Mouse (Mus musculus): ENCODE results near the gene Upf3b. TPM values are rescaled to one million over a fixed set of nuclear protein-coding genes. Genes with fewer than 3 reads are reported as not detected.

The Upf3b gene
- polyA plus RNA-seq, 1 experiment from 2014 or later = 33.6 TPM

DNA sequence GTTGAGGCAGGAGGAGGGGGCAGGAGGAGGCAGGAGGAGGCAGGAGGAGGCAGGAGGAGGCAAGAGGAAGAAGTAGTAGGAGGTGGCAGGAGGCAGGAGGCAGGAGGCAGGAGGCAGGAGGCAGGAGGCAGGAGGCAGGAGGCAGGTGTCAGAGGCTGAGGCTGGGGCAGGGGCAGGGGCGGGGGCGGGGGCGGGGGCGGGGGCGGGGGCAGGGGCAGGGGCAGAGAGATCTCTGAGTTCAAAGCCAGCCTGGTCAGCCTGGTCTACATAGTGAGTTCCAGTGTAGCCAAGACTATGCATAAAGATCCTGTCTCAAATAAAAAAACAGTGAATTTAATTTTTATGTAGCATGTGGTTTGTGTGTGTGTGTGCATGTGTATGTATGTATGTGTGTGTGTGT, 7.0 kb upstream of the Upf3b start:
- H3K4me2 ChIP-seq (ENCODE audit: low read depth, low read length) = no peak overlapping the region
- no peak overlapping the region for H3K27ac ChIP-seq (ENCODE audit: low read depth, low read length)
- H3K9me3 ChIP-seq (ENCODE audit: control insufficient read depth, low read length) = no peaks in the 10 kb centered on the region
- no peak for ATAC-seq (ENCODE audit: low read depth)
- no peak overlapping the region for H3K4me3 ChIP-seq (ENCODE audit: low read depth, low read length)
- H3K4me1 ChIP-seq (ENCODE audit: control insufficient read depth, insufficient read depth, low read length) = no peaks in the 10 kb centered on the region
- no CpG with 5 or more reads among the region's 5 CpGs for WGBS
- H3K27me3 ChIP-seq (ENCODE audit: control insufficient read depth, insufficient read depth, low read length) = no peaks in the 10 kb centered on the region
- H3K36me3 ChIP-seq (ENCODE audit: control insufficient read depth, insufficient read depth, low read length) = no peaks in the 10 kb centered on the region
- H3K9ac ChIP-seq (replicated peaks; ENCODE audit: low read depth, low read length) = no peak overlapping the region

DNA sequence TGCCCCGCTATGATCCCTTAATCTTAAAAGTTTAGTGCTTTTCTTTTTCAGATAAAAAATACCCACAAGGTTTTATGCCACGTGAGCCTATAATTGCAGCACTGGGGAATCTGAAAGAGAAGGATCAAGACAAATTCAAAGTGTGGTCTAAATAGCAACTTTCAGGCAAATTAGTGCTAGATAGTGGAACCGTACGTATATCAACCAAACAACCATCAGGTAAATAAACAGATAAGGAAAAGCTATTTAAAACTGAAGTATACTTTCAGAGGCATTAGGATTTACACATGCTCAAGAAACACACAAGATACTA, 715 bp upstream of the Upf3b start:
- H3K9ac ChIP-seq (replicated peaks; ENCODE audit: low read depth, low read length) = no peak overlapping the region
- H3K4me2 ChIP-seq (ENCODE audit: low read depth, low read length) = no peak overlapping the region
- 80% methylated on average over 4 of the region's 4 CpGs for WGBS

DNA sequence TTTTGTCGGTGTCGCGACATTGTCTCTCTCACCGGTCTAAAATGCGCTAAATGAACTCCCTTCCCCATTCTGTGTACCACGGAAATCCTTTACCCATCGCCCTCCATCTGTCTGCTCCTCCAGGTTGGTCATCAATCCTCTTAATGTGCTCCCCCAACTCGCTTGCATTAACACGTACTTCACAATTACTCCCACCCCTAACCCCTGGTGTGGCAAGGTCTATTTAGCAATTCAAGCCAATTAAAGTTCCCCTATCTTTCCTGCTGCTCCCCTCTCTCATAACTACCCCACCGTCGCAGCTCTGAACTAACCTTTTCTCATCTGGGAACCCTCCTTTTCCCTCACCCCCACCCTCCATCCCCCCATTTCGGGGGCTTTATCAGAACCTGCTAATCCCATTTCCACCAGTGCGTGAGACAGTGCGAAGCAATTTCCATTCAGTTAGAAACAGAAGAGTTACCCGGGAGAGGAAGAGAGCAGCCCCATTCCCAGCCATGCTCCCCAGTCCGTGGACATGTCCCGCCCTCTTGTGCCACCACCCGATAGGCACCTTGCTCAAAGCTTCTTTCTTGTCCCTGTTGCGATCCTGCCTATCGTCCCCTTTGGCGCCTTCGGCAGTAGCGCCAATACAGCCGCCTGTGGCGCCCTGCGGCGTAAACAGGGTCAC, 463 bp downstream of the Upf3b start:
- peak overlapping the region; percentile 84 for H3K27ac ChIP-seq (ENCODE audit: low read depth, low read length)
- WGBS = 12% methylated on average over 27 of the region's 27 CpGs
- H3K4me2 ChIP-seq (ENCODE audit: low read depth, low read length) = peak overlapping the region; percentile 54
- peak; percentile 79 for ATAC-seq (ENCODE audit: low read depth)
- H3K4me3 ChIP-seq (ENCODE audit: low read depth, low read length) = peak overlapping the region; percentile 47
- H3K27me3 ChIP-seq (ENCODE audit: control insufficient read depth, insufficient read depth, low read length) = no peaks in the 10 kb centered on the region
- no peaks in the 10 kb centered on the region for H3K4me1 ChIP-seq (ENCODE audit: control insufficient read depth, insufficient read depth, low read length)
- H3K36me3 ChIP-seq (ENCODE audit: control insufficient read depth, insufficient read depth, low read length) = no peaks in the 10 kb centered on the region
- peak overlapping the region; percentile 51 for H3K9ac ChIP-seq (replicated peaks; ENCODE audit: low read depth, low read length)
- H3K9me3 ChIP-seq (ENCODE audit: control insufficient read depth, low read length) = no peaks in the 10 kb centered on the region

More for the DNA sequence above, 715 bp upstream of the Upf3b start:
- Histone ChIP-seq H3K27ac (ENCODE audit: low read depth, low read length) (no peak overlapping the region), H3K27me3 (ENCODE audit: control insufficient read depth, insufficient read depth, low read length) (no peaks in the 10 kb centered on the region), H3K9me3 (ENCODE audit: control insufficient read depth, low read length) (no peaks in the 10 kb centered on the region), H3K4me3 (ENCODE audit: low read depth, low read length) (no peak overlapping the region), H3K4me1 (ENCODE audit: control insufficient read depth, insufficient read depth, low read length) (no peaks in the 10 kb centered on the region), H3K36me3 (ENCODE audit: control insufficient read depth, insufficient read depth, low read length) (no peaks in the 10 kb centered on the region)
- ATAC-seq (ENCODE audit: low read depth) = no peak

DNA sequence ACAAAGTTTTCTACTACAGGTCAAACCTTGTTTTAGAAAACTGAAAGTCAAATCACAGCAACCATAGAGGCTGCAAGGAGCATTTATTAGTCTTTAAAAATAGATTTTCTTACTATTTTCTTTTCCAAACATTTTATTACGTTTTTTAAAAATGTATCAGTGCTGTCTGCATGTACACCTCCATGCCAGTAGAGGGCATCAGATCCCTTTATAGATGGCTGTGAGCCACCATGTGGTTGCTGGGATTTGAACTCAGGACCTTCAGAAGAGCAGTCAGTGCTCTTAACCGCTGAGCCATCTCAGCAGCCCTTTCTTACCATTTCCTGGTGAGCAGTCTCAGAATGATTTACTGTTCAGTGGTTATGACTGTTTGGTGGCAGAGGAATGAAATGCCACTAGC, 6.3 kb downstream of the Upf3b start:
- H3K4me1 ChIP-seq (ENCODE audit: control insufficient read depth, insufficient read depth, low read length) = no peaks in the 10 kb centered on the region
- no peaks in the 10 kb centered on the region for H3K9me3 ChIP-seq (ENCODE audit: control insufficient read depth, low read length)
- no peaks in the 10 kb centered on the region for H3K36me3 ChIP-seq (ENCODE audit: control insufficient read depth, insufficient read depth, low read length)
- no peak overlapping the region for H3K4me3 ChIP-seq (ENCODE audit: low read depth, low read length)
- H3K27me3 ChIP-seq (ENCODE audit: control insufficient read depth, insufficient read depth, low read length) = no peaks in the 10 kb centered on the region
- H3K27ac ChIP-seq (ENCODE audit: low read depth, low read length) = no peak overlapping the region
- H3K4me2 ChIP-seq (ENCODE audit: low read depth, low read length) = no peak overlapping the region
- no peak overlapping the region for H3K9ac ChIP-seq (replicated peaks; ENCODE audit: low read depth, low read length)
- WGBS = 80% methylated on average over 2 of the region's 2 CpGs
- no peak for ATAC-seq (ENCODE audit: low read depth)

DNA sequence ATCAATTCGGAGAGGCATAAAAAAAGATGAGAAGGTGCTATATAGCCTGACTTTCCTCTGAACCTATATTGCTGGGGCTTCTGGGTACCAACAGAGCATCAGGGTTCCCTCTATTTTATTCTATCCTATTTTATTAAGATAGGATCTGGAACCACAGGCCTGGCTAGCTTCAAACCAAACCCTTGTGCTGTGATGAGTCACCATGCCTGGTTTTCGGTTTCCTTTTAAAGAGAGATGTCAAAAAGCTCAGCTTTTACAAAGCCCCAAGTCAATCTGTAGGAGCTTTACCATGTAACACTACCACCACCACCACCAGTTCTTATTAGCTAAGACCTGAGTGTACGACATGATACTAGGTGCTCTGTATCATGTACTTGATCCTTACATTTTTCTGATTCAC, 11.4 kb downstream of the Upf3b start:
- no peaks in the 10 kb centered on the region for H3K9me3 ChIP-seq (ENCODE audit: control insufficient read depth, low read length)
- 0 out of 2 replicates have a peak, but pooled peaks cover 3% of the 10 kb centered on the region for H3K36me3 ChIP-seq (ENCODE audit: control insufficient read depth, insufficient read depth, low read length)
- 95% methylated on average over 3 of the region's 3 CpGs for WGBS
- H3K9ac ChIP-seq (replicated peaks; ENCODE audit: low read depth, low read length) = no peak overlapping the region
- H3K4me3 ChIP-seq (ENCODE audit: low read depth, low read length) = no peak overlapping the region
- H3K27ac ChIP-seq (ENCODE audit: low read depth, low read length) = no peak overlapping the region
- H3K4me2 ChIP-seq (ENCODE audit: low read depth, low read length) = no peak overlapping the region
- ATAC-seq (ENCODE audit: low read depth) = no peak
- no peaks in the 10 kb centered on the region for H3K27me3 ChIP-seq (ENCODE audit: control insufficient read depth, insufficient read depth, low read length)
- H3K4me1 ChIP-seq (ENCODE audit: control insufficient read depth, insufficient read depth, low read length) = no peaks in the 10 kb centered on the region

DNA sequence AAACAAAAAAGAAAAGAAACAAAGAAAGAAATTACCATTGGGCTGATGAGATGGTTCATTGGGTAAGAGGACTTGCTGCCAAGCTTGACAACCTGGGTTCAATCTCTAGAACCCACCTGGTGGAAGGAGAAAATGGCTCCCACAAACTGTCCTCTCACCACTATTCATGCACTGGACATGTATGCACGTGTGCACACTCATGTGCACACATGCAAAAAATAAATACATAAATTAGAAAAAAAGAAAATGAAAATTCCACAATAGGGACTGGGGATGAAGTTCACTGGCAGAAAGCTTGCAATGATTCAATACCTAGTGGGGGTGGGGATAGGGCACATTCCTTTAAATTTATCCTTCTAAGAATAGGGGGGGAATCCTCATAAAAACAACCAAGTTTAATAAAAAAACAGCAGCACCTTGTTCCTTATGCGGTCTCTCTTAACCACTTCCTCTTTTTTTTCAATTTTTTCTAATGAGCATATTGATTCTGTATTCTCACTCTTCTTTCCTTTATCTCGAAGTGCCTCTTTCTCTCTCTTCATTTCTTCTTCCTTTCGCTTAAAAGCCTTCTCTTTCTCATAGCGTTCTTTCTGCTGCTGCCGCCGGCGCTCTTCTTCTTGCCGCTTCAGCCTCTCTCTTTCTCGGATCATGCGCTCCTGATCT, 14.9 kb downstream of the Upf3b start:
- no peak overlapping the region for H3K27ac ChIP-seq (ENCODE audit: low read depth, low read length)
- H3K9me3 ChIP-seq (ENCODE audit: control insufficient read depth, low read length) = no peaks in the 10 kb centered on the region
- no peaks in the 10 kb centered on the region for H3K27me3 ChIP-seq (ENCODE audit: control insufficient read depth, insufficient read depth, low read length)
- H3K4me2 ChIP-seq (ENCODE audit: low read depth, low read length) = no peak overlapping the region
- H3K9ac ChIP-seq (replicated peaks; ENCODE audit: low read depth, low read length) = no peak overlapping the region
- H3K36me3 ChIP-seq (ENCODE audit: control insufficient read depth, insufficient read depth, low read length) = 0 out of 2 replicates have a peak, but pooled peaks cover 3% of the 10 kb centered on the region
- WGBS = 94% methylated on average over 11 of the region's 11 CpGs
- H3K4me3 ChIP-seq (ENCODE audit: low read depth, low read length) = no peak overlapping the region
- no peak for ATAC-seq (ENCODE audit: low read depth)
- no peaks in the 10 kb centered on the region for H3K4me1 ChIP-seq (ENCODE audit: control insufficient read depth, insufficient read depth, low read length)

DNA sequence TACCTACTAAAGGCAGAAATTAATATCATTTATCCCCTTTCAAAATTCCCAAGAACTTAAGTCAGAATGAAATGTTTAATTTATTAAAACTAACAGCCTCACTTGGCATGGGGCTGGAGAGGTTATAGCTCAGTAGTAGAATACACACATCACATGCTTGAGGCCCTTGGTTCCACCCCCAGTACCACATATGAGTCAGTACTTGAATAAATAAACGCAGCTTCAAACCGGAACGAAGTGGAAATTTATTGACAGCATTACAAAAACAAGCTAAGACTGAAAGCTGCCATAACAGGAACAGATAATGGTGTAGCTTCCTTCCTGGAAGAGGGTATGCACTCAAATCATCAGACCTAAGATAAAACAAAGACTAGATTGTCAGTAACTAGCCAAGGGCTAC, 18.7 kb downstream of the Upf3b start:
- Histone ChIP-seq H3K4me2 (ENCODE audit: low read depth, low read length) (no peak overlapping the region), H3K27me3 (ENCODE audit: control insufficient read depth, insufficient read depth, low read length) (no peaks in the 10 kb centered on the region), H3K4me1 (ENCODE audit: control insufficient read depth, insufficient read depth, low read length) (no peaks in the 10 kb centered on the region), H3K36me3 (ENCODE audit: control insufficient read depth, insufficient read depth, low read length) (0 out of 2 replicates have a peak, but pooled peaks cover 3% of the 10 kb centered on the region), H3K9me3 (ENCODE audit: control insufficient read depth, low read length) (no peaks in the 10 kb centered on the region), H3K4me3 (ENCODE audit: low read depth, low read length) (no peak overlapping the region), H3K27ac (ENCODE audit: low read depth, low read length) (no peak overlapping the region), H3K9ac (replicated peaks; ENCODE audit: low read depth, low read length) (no peak overlapping the region)
- no peak for ATAC-seq (ENCODE audit: low read depth)
- WGBS = 85% methylated on average over 3 of the region's 3 CpGs

DNA sequence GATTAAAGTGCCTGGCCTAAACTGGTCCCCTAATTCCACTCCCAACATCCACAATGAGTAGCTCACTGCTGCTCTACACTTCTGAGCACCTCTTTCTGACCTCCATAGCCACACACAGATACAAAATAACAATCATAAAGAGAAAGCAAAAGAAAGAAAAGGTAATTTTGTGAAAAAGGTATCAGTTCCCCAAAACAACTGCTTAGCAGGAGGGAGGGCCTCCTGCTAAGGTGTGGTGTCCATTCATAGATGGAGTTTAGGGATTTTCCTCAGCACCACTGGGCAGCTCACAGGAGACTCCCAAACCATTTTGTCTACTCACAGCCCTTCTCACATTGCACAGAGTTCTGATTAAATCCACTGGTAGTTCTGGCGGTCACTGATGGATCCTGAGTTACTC, 21.3 kb downstream of the Upf3b start:
- Histone ChIP-seq H3K9me3 (ENCODE audit: control insufficient read depth, low read length) (no peaks in the 10 kb centered on the region), H3K36me3 (ENCODE audit: control insufficient read depth, insufficient read depth, low read length) (no peaks in the 10 kb centered on the region), H3K27me3 (ENCODE audit: control insufficient read depth, insufficient read depth, low read length) (no peaks in the 10 kb centered on the region), H3K4me3 (ENCODE audit: low read depth, low read length) (no peak overlapping the region), H3K27ac (ENCODE audit: low read depth, low read length) (no peak overlapping the region), H3K9ac (replicated peaks; ENCODE audit: low read depth, low read length) (no peak overlapping the region), H3K4me2 (ENCODE audit: low read depth, low read length) (no peak overlapping the region), H3K4me1 (ENCODE audit: control insufficient read depth, insufficient read depth, low read length) (no peaks in the 10 kb centered on the region)
- ATAC-seq (ENCODE audit: low read depth) = no peak
- WGBS = 100% methylated on average over 1 of the region's 1 CpGs

DNA sequence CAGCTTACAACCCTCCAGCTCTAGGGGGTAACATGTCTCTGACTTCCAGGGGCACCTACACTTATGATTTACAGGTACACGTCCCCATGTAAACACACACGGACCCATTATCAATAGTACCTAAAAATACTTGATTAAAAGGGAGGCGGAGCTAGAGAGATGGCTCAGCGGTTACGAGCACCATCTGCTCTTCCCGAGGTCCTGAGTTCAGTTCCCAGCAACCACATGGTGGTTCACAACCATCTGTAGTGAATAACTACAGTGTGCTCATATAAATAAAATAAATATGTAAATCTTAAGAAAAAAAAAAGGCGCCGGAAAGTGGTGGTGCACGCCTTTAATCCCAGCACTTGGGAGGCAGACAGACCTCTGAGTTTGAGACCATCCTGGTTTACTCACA, 24.5 kb downstream of the Upf3b start:
- no peaks in the 10 kb centered on the region for H3K36me3 ChIP-seq (ENCODE audit: control insufficient read depth, insufficient read depth, low read length)
- H3K4me2 ChIP-seq (ENCODE audit: low read depth, low read length) = peak overlapping the region; percentile 38
- 21% methylated on average over 9 of the region's 9 CpGs for WGBS
- no peaks in the 10 kb centered on the region for H3K27me3 ChIP-seq (ENCODE audit: control insufficient read depth, insufficient read depth, low read length)
- no peaks in the 10 kb centered on the region for H3K9me3 ChIP-seq (ENCODE audit: control insufficient read depth, low read length)
- H3K4me3 ChIP-seq (ENCODE audit: low read depth, low read length) = peak overlapping the region; percentile 57
- peak overlapping the region; percentile 77 for H3K27ac ChIP-seq (ENCODE audit: low read depth, low read length)
- ATAC-seq (ENCODE audit: low read depth) = no peak; the same call in 1 of the 2 replicates
- no peak overlapping the region for H3K9ac ChIP-seq (replicated peaks; ENCODE audit: low read depth, low read length)
- peaks cover 7% of the 10 kb centered on the region; the same call in 1 of the 2 replicates for H3K4me1 ChIP-seq (ENCODE audit: control insufficient read depth, insufficient read depth, low read length)
